Mouse (Mus musculus): ENCODE measurements around the gene Slc4a10. TPM values are rescaled to one million over a fixed set of nuclear protein-coding genes. Genes with fewer than 3 reads are reported as not detected.

The Slc4a10 gene
- polyA plus RNA-seq, 1 experiment = not detected

DNA sequence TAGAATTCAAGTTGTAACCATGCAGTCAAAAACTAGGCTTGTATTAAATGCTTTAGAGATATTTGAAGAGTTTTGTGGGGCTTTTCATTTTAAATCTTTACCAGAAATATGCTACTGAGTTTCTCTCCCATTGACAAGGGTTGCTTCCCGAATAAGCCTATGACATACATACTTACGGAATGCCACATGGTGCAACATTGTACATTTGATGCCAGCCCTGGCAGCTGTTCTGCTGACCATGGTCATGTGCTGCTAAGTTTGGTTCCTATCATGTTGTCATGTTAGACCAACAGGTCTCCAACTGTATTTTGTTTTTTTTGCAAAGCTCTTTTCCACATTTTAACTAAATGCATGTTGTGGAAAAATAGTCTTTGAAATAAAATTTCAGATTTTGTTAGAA lies 279.1 kb downstream of the Slc4a10 start:
- no peak overlapping the region for H3K4me3 ChIP-seq (ENCODE audit: low read depth, low read length)
- no peak overlapping the region for H3K9ac ChIP-seq (ENCODE audit: low read depth, poor library complexity, severe bottlenecking)
- no peak for TF ChIP-seq POLR2A (IDR thresholded peaks at IDR 0.05; ENCODE audit: insufficient read depth, low read length)
- no peak for TF ChIP-seq EP300 (IDR thresholded peaks at IDR 0.05; ENCODE audit: insufficient read depth, low read depth, low read length)
- H3K27ac ChIP-seq (ENCODE audit: insufficient read depth, low read length) = no peak overlapping the region
- no peaks in the 10 kb centered on the region for H3K27me3 ChIP-seq (ENCODE audit: control insufficient read depth, insufficient read depth, low read length, poor library complexity, severe bottlenecking)
- no peaks in the 10 kb centered on the region for H3K4me1 ChIP-seq (ENCODE audit: control insufficient read depth, insufficient read depth, low read length)
- no peaks in the 10 kb centered on the region for H3K9me3 ChIP-seq (replicated peaks; ENCODE audit: control insufficient read depth, insufficient read depth, low read length, poor library complexity, severe bottlenecking)
- H3K36me3 ChIP-seq (ENCODE audit: control insufficient read depth, insufficient read depth, low read length, poor library complexity, severe bottlenecking) = no peaks in the 10 kb centered on the region

DNA sequence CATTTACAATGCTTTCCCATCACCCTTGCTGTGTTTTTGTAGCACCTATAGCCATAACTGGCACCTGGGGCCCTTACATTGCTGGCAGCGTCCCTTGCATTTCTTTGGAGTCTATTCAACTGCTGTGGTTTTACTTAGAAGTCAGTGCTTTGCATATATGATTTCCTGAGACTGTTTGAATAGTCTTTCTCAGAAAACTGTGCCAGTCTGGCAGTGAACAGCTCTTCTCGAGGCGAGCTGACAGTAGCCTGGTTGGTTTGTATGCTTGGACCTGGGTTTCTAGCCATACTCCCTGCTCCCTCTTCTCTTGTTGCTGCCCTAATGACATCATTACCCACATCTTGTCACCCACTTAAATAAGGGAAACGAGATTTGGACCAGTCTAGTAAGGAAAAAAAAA lies 285.7 kb downstream of the Slc4a10 start:
- no peak overlapping the region for H3K4me3 ChIP-seq (ENCODE audit: low read depth, low read length)
- TF ChIP-seq POLR2A (IDR thresholded peaks at IDR 0.05; ENCODE audit: insufficient read depth, low read length) = no peak
- H3K4me1 ChIP-seq (ENCODE audit: control insufficient read depth, insufficient read depth, low read length) = no peaks in the 10 kb centered on the region
- no peak overlapping the region for H3K9ac ChIP-seq (ENCODE audit: low read depth, poor library complexity, severe bottlenecking)
- H3K9me3 ChIP-seq (replicated peaks; ENCODE audit: control insufficient read depth, insufficient read depth, low read length, poor library complexity, severe bottlenecking) = no peaks in the 10 kb centered on the region
- H3K27ac ChIP-seq (ENCODE audit: insufficient read depth, low read length) = no peak overlapping the region
- no peaks in the 10 kb centered on the region for H3K27me3 ChIP-seq (ENCODE audit: control insufficient read depth, insufficient read depth, low read length, poor library complexity, severe bottlenecking)
- H3K36me3 ChIP-seq (ENCODE audit: control insufficient read depth, insufficient read depth, low read length, poor library complexity, severe bottlenecking) = no peaks in the 10 kb centered on the region

DNA sequence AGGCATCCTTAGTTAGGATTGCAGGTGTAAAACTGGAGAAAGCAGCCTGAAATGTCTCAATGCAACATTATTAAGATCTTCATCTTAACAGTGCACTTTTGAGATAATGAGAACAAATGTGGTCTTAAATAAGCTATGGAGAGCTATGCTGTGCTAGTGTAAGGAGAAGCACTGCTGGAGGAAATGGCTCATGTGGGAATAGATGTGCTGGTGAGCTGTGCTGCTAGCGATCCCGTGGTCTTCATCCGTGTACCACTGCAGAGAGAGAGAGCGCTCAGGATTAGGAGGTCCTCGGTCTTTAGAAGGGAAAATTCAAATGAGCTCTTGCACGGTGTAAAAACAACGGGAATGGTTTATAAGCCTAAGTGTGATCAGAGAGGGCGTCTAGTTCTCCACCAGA lies 286.2 kb downstream of the Slc4a10 start:
- Histone ChIP-seq H3K9me3 (replicated peaks; ENCODE audit: control insufficient read depth, insufficient read depth, low read length, poor library complexity, severe bottlenecking) (no peaks in the 10 kb centered on the region), H3K4me3 (ENCODE audit: low read depth, low read length) (no peak overlapping the region), H3K27ac (ENCODE audit: insufficient read depth, low read length) (no peak overlapping the region), H3K9ac (ENCODE audit: low read depth, poor library complexity, severe bottlenecking) (no peak overlapping the region), H3K36me3 (ENCODE audit: control insufficient read depth, insufficient read depth, low read length, poor library complexity, severe bottlenecking) (no peaks in the 10 kb centered on the region), H3K27me3 (ENCODE audit: control insufficient read depth, insufficient read depth, low read length, poor library complexity, severe bottlenecking) (no peaks in the 10 kb centered on the region), H3K4me1 (ENCODE audit: control insufficient read depth, insufficient read depth, low read length) (no peaks in the 10 kb centered on the region)
- no peak for TF ChIP-seq POLR2A (IDR thresholded peaks at IDR 0.05; ENCODE audit: insufficient read depth, low read length)
- no peak for TF ChIP-seq EP300 (IDR thresholded peaks at IDR 0.05; ENCODE audit: insufficient read depth, low read depth, low read length)
- no peak for TF ChIP-seq CTCF (IDR thresholded peaks at IDR 0.05; ENCODE audit: low read depth, low read length)

DNA sequence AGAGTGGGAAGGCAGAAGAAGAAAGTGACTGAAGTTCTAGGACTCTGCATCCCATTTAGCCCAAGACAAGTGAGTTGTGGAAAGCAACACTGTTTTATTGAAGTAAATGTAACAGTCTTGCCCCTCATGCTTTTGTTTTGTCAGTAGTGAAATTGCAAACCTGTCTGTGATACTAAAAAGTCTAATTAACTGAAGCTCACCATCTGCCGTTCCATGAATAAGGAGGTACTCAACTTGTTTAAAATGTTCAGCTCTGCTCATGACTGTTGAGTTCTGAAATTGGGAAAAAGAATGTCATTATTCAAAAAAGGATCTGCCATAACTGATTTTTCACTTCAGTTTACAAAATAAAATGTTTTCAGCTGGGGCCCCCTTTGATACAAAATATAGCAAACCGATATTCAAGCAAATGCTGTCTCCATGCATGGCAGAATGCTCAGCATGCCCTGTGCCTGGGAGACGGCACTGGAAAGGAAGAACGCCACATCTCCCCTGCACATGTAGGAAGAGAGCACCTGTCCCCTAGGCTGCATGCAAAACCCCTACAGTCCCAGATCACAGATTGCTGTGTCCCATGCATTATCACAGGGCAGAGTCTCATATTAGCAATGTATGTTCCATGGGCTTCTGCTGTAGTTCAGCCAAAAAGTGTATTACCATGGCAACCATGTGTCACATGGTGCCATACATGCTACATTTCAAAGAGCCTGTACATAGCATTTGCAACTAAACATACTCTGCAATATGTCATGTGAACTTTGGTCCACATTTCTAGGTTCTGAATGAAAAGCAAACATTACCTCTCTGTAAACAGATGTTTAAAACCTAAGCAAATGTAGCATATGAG lies 288.4 kb downstream of the Slc4a10 start:
- H3K9ac ChIP-seq (ENCODE audit: low read depth, poor library complexity, severe bottlenecking) = no peak overlapping the region
- H3K27ac ChIP-seq (ENCODE audit: insufficient read depth, low read length) = no peak overlapping the region
- no peaks in the 10 kb centered on the region for H3K9me3 ChIP-seq (replicated peaks; ENCODE audit: control insufficient read depth, insufficient read depth, low read length, poor library complexity, severe bottlenecking)
- no peaks in the 10 kb centered on the region for H3K36me3 ChIP-seq (ENCODE audit: control insufficient read depth, insufficient read depth, low read length, poor library complexity, severe bottlenecking)
- no peaks in the 10 kb centered on the region for H3K27me3 ChIP-seq (ENCODE audit: control insufficient read depth, insufficient read depth, low read length, poor library complexity, severe bottlenecking)
- H3K4me1 ChIP-seq (ENCODE audit: control insufficient read depth, insufficient read depth, low read length) = no peaks in the 10 kb centered on the region
- no peak for TF ChIP-seq EP300 (IDR thresholded peaks at IDR 0.05; ENCODE audit: insufficient read depth, low read depth, low read length)
- no peak for TF ChIP-seq CTCF (IDR thresholded peaks at IDR 0.05; ENCODE audit: low read depth, low read length)
- TF ChIP-seq POLR2A (IDR thresholded peaks at IDR 0.05; ENCODE audit: insufficient read depth, low read length) = no peak
- H3K4me3 ChIP-seq (ENCODE audit: low read depth, low read length) = no peak overlapping the region

DNA sequence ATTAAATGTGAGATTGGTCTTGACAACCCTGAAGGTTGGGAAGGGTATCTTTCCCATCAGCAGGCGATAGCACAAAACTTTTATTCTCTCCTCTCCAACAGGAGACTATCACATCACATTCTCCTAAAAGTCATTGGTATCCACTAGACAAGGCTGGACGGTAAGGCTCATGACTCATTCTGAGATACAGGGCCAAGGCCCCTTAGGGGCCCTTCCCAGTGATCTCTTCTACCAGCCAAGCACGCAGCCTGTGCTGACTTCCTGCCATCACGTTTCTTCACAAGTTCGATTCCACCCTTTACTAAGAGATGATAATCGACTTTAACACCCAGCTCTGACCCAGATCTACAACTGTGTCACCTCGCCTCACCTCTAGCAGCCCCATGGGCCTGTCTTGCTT lies 290.8 kb downstream of the Slc4a10 start:
- no peak for TF ChIP-seq POLR2A (IDR thresholded peaks at IDR 0.05; ENCODE audit: insufficient read depth, low read length)
- TF ChIP-seq CTCF (IDR thresholded peaks at IDR 0.05; ENCODE audit: low read depth, low read length) = no peak
- TF ChIP-seq EP300 (IDR thresholded peaks at IDR 0.05; ENCODE audit: insufficient read depth, low read depth, low read length) = no peak
- Histone ChIP-seq H3K9me3 (replicated peaks; ENCODE audit: control insufficient read depth, insufficient read depth, low read length, poor library complexity, severe bottlenecking) (no peaks in the 10 kb centered on the region), H3K4me1 (ENCODE audit: control insufficient read depth, insufficient read depth, low read length) (peaks cover 2% of the 10 kb centered on the region), H3K4me3 (ENCODE audit: low read depth, low read length) (no peak overlapping the region), H3K9ac (ENCODE audit: low read depth, poor library complexity, severe bottlenecking) (no peak overlapping the region), H3K27ac (ENCODE audit: insufficient read depth, low read length) (no peak overlapping the region), H3K27me3 (ENCODE audit: control insufficient read depth, insufficient read depth, low read length, poor library complexity, severe bottlenecking) (no peaks in the 10 kb centered on the region), H3K36me3 (ENCODE audit: control insufficient read depth, insufficient read depth, low read length, poor library complexity, severe bottlenecking) (no peaks in the 10 kb centered on the region)

DNA sequence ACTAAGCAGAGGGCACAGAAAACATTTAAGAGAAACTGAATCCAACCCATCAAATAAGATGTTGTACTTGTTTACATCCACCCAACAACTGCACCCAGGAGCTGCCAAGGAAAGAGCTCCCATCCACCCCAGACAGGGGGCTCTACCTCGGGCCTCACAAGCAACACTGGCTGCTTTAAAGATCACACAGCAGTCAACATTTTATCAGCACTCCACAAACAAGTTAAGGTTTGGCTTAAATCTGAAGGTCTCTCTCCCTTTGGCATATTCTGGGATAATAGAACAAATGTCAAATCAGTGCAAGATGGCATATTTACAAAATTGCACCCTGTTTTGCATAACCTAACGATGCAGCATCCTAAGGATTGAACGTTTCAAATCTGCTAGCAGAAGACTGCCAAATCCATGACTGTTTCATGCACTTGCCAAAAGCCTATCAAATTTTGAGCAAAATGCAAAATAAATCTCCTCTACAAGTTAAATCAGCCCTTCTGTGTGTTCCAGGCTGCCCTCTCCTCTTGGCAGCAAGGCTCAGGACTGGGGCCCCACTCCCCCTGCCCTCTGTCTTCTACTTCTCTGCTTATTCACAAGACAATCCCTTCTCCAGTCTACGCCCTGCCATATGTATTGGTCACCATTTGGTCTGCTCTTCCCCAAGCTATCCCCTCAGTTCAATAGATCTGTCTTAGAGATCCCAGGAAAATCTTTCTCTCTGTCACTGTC lies 293.1 kb downstream of the Slc4a10 start:
- no peak overlapping the region for H3K9ac ChIP-seq (ENCODE audit: low read depth, poor library complexity, severe bottlenecking)
- H3K4me1 ChIP-seq (ENCODE audit: control insufficient read depth, insufficient read depth, low read length) = peaks cover 2% of the 10 kb centered on the region
- no peaks in the 10 kb centered on the region; the same call in 1 of the 2 replicates for H3K27me3 ChIP-seq (ENCODE audit: control insufficient read depth, insufficient read depth, low read length, poor library complexity, severe bottlenecking)
- no peaks in the 10 kb centered on the region for H3K9me3 ChIP-seq (replicated peaks; ENCODE audit: control insufficient read depth, insufficient read depth, low read length, poor library complexity, severe bottlenecking)
- TF ChIP-seq EP300 (IDR thresholded peaks at IDR 0.05; ENCODE audit: insufficient read depth, low read depth, low read length) (no peak), POLR2A (IDR thresholded peaks at IDR 0.05; ENCODE audit: insufficient read depth, low read length) (no peak), CTCF (IDR thresholded peaks at IDR 0.05; ENCODE audit: low read depth, low read length) (no peak)
- no peak overlapping the region for H3K4me3 ChIP-seq (ENCODE audit: low read depth, low read length)
- H3K36me3 ChIP-seq (ENCODE audit: control insufficient read depth, insufficient read depth, low read length, poor library complexity, severe bottlenecking) = no peaks in the 10 kb centered on the region
- no peak overlapping the region for H3K27ac ChIP-seq (ENCODE audit: insufficient read depth, low read length)

Data from ES-Bruce4 (cell line).